Mouse (Mus musculus): ENCODE data around the gene Fam53a.

Fam53a gene

DNA sequence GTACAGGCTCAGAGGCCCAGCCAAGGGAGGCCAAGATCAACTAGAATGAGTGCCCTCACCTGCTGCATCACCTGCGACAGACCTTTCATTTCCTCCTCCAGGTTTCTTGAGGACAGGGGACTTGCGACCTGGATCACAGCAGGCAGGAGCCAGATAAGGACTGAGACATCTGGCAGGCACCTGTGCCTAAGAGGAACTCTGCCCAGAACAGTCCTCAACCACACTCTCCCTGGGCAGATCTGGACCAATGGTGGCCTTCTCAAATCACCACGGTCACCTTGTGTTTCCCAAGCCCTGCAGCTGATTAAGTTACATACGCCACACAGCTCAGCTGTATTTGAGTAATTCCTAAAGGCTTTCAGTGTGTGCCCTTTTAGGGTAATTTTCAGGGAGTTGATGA lies 1.2 kb upstream of the Fam53a start:
- no peak for DNase-seq

GRCm38 (mm10) chr5:33630061-33630460 lies 626 bp upstream of the Fam53a start:
- peak; percentile 42 for DNase-seq

DNA sequence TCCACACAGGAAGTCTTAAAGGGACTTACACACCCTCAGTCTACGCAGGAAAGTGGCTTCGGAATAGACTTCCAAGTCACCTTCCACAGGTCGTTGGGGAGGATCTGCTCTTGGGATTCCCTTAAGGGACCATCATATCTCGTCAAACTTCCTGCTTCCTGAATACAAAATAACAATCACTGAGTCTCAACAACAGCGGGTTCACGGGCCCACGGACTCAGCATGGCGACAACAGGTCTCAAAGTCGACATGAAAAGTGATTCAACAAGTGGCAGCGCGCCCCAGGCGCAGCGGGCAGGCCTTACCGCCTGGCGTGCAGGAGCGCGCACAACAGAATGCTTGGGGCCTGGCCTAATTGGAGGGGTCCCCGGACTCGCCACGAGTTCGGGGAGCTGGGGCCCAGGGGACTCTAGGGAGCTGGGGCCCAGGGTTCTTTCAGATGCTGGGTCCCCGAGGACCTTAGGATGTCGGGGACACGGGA lies 575 bp downstream of the Fam53a start:
- peak; percentile 48 for DNase-seq

DNA sequence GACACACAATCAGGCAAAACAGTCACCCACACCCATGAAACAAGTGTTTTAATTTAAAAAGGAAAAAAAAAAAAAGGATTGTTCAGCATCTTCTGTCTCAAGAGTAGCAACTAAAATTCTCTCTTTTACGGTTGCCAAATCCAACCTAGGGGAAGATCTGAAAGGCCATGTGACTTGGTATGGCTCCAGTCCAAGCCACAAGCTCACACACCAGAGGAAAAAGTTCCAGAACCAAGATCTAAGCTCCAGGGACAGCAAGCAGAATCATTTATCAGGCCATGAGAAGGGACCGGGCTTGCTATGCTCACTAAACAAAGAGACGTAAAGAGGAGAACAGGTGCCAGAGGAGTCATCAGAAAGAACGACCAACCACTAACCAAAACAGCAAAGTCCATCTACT lies 1.5 kb downstream of the Fam53a start:
- DNase-seq: no peak

DNA sequence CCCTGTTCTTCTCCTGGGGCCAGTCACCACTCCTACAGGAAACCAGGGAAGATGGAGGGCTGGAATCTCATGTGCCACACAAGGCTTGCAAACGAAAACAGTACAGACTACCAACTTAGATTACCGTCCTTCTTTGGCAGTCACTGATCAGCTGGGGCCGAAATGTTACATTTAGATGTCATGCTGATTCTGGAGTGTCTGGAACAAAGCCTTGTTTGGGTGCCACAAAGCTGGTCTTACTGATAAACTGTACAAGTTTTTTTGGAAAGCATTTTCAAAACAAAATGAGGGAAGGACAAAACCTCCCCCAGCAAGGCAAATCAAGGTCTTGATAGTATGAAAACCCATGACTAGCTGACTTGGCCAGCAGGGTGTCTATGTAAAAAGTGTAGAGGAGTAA lies 5.7 kb downstream of the Fam53a start:
- DNase-seq: no peak

GRCm38 (mm10) chr5:33622671-33623070 lies 6.8 kb downstream of the Fam53a start:
- DNase-seq: no peak

GRCm38 (mm10) chr5:33614391-33614790 lies 15.0 kb downstream of the Fam53a start:
- DNase-seq: no peak

DNA sequence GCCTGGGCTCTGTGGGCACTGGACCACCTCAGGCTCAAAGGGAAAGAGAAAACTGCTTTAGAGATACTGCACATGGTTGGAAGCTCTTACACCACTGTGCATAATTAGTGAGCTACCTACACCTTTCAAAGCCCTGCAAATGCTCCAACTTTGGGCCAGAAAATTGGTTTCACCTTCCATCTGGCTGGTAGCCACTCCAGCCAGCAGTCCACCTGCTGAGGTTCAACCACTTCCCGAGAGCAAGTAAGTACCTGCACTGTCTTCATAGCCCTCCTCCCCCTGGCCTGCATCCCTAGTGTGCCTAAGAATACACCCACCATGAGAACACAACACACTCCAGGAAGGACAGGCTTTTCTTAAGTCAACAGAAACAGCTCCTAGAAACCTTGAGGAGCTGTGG lies 17.6 kb downstream of the Fam53a start:
- DNase-seq: no peak

DNA sequence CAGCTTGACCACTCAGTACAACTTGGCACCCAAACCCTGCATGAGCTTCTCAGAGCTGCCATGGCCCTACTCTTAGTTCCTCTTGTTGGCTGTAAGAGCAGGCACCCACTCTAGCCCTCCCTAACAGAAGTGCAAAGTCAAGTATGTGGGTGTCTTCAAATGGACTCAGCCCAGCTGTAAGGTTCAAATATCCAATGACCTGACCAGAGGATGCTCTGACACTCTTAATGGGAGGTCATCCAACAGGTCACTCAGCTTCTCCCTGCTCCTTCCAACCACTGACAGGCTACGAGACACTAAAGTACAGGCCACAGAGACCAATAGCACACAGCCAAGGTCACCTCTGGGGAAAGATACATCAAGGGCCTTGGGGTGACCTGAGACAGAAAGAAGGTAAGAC lies 20.2 kb downstream of the Fam53a start:
- no peak for DNase-seq

DNA sequence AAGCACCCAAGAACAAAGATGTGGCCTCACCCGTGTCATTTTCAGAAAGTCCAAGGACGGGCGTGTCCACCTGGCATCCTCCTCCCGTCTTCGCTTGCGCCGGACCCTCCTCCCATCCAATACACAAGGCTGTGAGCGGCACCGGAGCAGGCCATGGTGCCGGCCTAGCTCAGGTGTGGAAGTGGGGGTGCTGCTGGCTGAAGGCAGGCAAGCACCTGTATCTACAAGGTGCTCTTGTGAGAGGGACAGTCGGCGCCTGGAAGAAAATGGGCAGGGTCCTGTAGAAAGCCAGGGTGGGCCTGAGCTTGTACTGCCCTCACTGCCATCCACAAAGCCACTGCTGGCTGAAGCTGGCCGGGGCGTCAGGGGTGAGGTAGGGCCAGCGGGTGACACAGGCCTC lies 22.0 kb downstream of the Fam53a start:
- DNase-seq: no peak

DNA sequence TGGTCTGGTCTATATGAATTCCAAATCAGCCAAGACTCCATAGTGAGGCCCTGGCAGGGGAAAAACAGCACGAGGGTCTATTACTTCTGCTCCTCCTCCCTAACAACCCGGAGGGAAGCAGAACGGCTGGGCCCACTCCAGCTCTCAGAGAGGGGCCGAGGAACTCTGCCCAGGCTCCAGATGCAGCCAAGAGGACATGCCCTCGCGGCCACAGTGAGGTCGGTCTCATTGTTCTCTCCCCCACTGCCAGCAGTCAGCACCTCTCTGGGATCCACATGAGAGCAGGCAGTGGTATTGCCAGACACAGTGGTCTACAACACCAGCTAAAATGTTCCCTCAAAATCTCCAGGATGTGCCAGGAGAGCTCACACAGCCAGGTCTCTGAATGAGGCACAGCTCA lies 22.8 kb downstream of the Fam53a start:
- no peak for DNase-seq

- no peak for DNase-seq
Observed at GRCm38 (mm10) chr5:33605314-33605713, 24.1 kb downstream of the Fam53a start.

DNA sequence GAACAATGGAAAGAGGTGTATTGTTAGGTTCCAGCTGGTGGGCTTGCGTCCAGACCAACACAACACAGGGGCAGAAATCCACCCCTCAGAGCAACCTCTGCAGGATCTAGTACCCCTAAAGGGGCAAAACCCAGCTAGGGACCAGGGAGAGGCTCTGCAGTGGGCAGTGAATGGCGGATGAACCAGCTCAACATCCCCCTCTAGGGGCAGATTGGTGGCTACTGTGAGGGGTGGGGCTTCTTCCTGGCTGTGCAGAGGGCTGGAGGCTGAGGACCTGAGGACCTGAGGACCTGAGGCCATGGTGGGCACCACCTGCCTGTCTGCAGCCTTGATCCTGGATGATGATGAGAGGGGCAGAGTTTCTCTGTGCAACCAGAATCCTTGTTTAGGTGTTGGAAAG lies 35.8 kb downstream of the Fam53a start:
- DNase-seq: no peak

DNA sequence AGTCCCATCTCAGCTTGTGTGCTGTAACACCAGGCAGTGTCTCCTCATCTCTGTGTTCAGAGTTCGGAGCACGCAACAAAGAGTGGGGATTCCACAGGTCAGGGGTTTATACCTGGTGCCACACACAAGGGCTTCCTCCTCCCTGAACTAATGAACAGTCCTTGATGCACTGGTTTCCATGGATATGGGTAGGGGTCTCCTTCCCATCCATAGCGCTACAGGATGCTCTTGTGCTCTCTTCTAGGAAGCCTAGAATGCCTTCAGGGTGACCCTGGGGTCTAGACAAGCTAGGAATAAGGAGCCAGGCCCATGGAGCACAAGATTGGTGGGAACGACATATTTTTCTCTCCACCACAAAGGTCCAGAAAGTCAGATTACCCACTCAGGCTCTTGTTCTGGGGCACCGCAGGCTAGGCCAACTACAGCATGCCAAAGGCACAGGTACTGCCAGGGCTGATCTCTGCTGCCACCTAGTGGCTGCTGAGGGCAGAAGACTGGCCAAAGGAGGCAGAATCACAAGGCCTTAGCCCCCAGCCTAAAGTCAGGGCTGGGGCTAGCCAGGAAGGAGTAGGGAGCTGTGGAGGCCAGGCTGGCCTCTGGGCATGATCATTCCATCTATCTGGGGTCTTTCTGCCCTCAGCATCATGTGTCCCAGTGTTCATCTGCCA lies 40.1 kb downstream of the Fam53a start:
- peak; percentile 45 for DNase-seq

DNA sequence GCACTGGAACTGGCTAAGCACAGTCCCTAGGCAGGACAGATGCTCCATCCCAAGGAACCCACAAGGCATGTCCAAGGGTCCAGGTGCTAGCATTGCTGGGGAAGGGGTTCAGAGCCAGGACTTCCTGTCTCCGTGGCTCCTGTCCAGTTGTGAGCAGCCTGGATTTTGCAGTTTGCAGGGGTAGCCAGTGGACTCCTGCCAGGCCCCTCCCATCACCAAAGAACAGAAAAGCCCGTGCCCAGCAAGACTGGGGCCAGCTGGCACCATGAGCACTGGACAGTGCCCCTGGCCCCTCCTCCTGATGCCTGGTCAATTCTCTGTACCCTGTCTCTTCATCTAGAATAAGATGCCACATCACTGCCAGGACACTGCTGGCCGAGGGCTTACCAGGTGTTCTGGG lies 41.4 kb downstream of the Fam53a start:
- DNase-seq: no peak

- no peak for DNase-seq
Observed at GRCm38 (mm10) chr5:33587498-33588058, 41.9 kb downstream of the Fam53a start.

DNA sequence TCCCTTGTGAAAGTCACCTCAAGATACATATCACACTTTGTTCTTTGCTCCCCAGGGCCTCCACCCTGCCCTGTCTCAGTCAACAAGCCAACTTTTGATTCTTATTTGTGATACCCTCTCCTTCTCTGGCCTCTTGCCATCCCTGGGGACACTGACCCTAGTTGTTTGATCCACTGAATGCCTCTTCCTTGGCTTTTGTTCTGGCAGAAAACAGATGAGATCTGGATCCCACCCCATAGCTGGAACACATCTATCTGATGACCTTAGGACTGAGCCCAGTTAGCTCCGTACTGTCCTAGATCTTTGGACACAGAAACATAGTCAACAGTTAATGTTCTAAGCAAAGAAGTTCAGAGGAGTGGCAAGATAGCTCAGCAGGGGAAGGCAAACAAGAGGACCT lies 49.1 kb downstream of the Fam53a start:
- DNase-seq: no peak

DNA sequence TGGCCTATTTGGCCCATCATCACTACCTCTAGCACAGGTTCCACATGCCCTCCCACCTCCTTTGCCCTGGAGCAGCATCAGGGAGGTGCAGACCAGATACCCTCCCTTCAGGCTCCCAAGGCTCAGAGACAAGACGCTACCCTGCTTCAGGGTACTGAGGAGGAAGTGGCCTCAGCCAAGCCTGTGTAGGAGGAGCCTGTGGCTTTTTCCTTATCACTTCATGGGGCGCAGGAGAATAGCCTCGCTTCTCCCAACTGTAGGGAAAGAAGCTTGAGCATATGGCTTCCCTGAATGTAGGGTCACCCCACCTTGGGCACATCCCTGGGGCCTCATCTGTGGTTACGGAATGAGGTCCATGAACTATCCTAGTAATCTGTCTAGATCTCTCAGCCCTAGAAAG lies 55.2 kb downstream of the Fam53a start:
- DNase-seq: no peak

DNA sequence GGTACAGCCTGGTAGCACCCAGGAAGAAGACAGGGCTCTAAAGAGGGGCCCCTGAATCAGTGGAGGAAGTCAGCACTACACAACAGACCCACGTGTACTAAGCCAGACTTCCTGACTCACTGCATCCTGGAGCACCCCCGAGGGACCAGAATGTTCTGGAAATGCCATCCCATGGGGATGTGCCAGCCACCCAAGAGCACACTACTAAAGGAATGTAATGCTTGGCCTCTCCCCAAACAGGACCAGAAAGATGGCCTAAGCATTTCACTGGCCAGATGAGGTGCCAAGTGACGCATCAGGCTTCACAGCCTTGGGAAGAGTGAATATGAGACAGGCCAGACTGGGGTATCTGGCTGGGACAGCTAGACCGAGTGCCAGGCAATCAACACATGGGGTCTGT lies 63.5 kb downstream of the Fam53a start:
- no peak for DNase-seq

DNA sequence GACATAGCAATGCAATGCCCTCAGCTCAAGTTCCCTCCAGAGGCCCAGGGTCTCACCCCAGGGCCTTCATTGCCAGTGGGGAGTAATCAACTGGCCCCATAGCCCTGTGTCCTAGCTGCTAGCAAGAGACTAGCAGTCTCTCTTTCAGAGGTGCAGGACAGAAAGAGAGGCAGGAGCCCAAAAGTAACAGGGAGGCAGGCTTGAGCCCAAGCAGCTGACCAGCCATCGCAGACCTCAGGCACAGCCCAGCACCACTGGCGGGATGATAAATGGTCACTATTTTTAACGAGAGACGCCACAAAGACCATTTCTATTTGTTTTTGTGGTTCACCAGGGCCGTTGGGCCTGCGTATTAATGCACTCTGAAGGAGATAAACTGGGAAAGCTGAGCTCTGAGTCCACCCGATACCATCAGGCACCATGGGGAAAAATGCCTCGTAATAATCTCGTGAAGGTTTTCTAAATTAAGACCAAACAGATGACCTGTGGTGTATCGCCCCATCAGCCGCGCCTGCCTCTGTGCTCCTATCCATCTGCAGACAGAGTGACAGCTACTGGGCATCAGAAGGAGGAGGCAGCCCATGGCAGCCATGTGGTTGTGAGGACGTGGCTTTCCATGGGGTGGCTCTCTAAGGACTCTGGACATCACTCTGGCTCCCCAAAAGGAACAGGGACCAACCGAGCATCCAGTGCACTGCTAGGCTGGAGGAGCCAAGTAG lies 73.0 kb downstream of the Fam53a start:
- no peak for DNase-seq

All from layer of hippocampus, adult 9-11 months (tissue).